Mouse (Mus musculus): ENCODE results near the gene Pink1. TPM values are rescaled to one million over a fixed set of nuclear protein-coding genes. Genes with fewer than 3 reads are reported as not detected.

Pink1 gene
- total and polyA plus RNA-seq, 2 experiments from 2014 or later: 159 to 330 TPM

GRCm38 (mm10) chr4:138272011-138272997 lies 53.8 kb downstream of the Pink1 start:
- no peak overlapping the region for H3K27ac ChIP-seq (ENCODE audit: low read depth)
- DNase-seq (ENCODE audit: low spot score) (peak; percentile 15), ATAC-seq (ENCODE audit: insufficient read depth, low read depth) (peak; percentile 50)
- no peak overlapping the region for H3K4me3 ChIP-seq (ENCODE audit: low read depth, low read length)
- TF ChIP-seq CTCF (IDR thresholded peaks at IDR 0.05; ENCODE audit: low read depth): no peak
- TF ChIP-seq EP300 (IDR thresholded peaks at IDR 0.05; ENCODE audit: low read depth): no peak
- H3K9ac ChIP-seq (replicated peaks; ENCODE audit: low read depth, low read length): no peak overlapping the region
- H3K27me3 ChIP-seq (ENCODE audit: control insufficient read depth, insufficient read depth, low read length): no peaks in the 10 kb centered on the region
- 47% methylated on average over 14 of the region's 14 CpGs for WGBS
- H3K4me2 ChIP-seq (ENCODE audit: low read depth, low read length): no peak overlapping the region
- no peaks in the 10 kb centered on the region for H3K36me3 ChIP-seq (replicated peaks; ENCODE audit: control insufficient read depth, insufficient read depth, low read length)
- no peaks in the 10 kb centered on the region for H3K4me1 ChIP-seq (ENCODE audit: control insufficient read depth, insufficient read depth)
- no peaks in the 10 kb centered on the region for H3K9me3 ChIP-seq (replicated peaks; ENCODE audit: control insufficient read depth, low read length)

- H3K4me2 ChIP-seq (ENCODE audit: low read depth, low read length): no peak overlapping the region
- peaks cover 8% of the 10 kb centered on the region for H3K27me3 ChIP-seq (ENCODE audit: control insufficient read depth, insufficient read depth, low read length)
- TF ChIP-seq CTCF (IDR thresholded peaks at IDR 0.05; ENCODE audit: low read depth): no peak
- H3K4me1 ChIP-seq (ENCODE audit: control insufficient read depth, insufficient read depth): no peaks in the 10 kb centered on the region
- no peak overlapping the region for H3K4me3 ChIP-seq (ENCODE audit: low read depth, low read length)
- no peaks in the 10 kb centered on the region for H3K36me3 ChIP-seq (replicated peaks; ENCODE audit: control insufficient read depth, insufficient read depth, low read length)
- WGBS: 85% methylated on average over 10 of the region's 10 CpGs
- ATAC-seq (ENCODE audit: insufficient read depth, low read depth): no peak
- H3K27ac ChIP-seq (ENCODE audit: low read depth): no peak overlapping the region
- no peaks in the 10 kb centered on the region; the same call in 1 of the 2 replicates for H3K9me3 ChIP-seq (replicated peaks; ENCODE audit: control insufficient read depth, low read length)
- DNase-seq (ENCODE audit: low spot score): no peak
- H3K9ac ChIP-seq (replicated peaks; ENCODE audit: low read depth, low read length): no peak overlapping the region
These were observed 58.2 kb downstream of the Pink1 start for GRCm38 (mm10) chr4:138267869-138268268.

Small RNA genes within 50 kb of the gene (microRNA-seq; reads per million reads assigned to microRNA genes)
- gene Gm27646: not detected
- gene Mir7019: 3.0 reads per million, percentile 15 among the genes with 10 or more reads in this experiment

Other genes starting within 250 kb of the Pink1 start
- 62.4 and 97.0 TPM in 2 replicates for gene Hp1bp3, start 110.0 kb downstream of the Pink1 start, total RNA-seq (2014; rRNA removed; ENCODE audit: low replicate concordance)
- gene Hp1bp3, start 110.0 kb downstream of the Pink1 start, polyA plus RNA-seq (2015; fragmentation: Nextera tagmentation; extraction: Ambion mirVana): 78.1 and 80.9 TPM in 2 replicates
- 1.4 TPM in 1 of 2 replicates, not detected in the other for gene Sh2d5, start 75.9 kb downstream of the Pink1 start, total RNA-seq (2014; rRNA removed; ENCODE audit: low replicate concordance)
- gene Sh2d5, start 75.9 kb downstream of the Pink1 start, polyA plus RNA-seq (2015; fragmentation: Nextera tagmentation; extraction: Ambion mirVana): 0.07 and 0.18 TPM in 2 replicates
- gene Kif17, start 75.9 kb downstream of the Pink1 start, total RNA-seq (2014; rRNA removed; ENCODE audit: low replicate concordance): 0.08 and 0.11 TPM in 2 replicates
- 0.11 and 0.14 TPM in 2 replicates for gene Kif17, start 75.9 kb downstream of the Pink1 start, polyA plus RNA-seq (2015; fragmentation: Nextera tagmentation; extraction: Ambion mirVana)
- 163 and 216 TPM in 2 replicates for gene Ddost, start 21.6 kb downstream of the Pink1 start, total RNA-seq (2014; rRNA removed; ENCODE audit: low replicate concordance)
- 146 and 150 TPM in 2 replicates for gene Ddost, start 21.6 kb downstream of the Pink1 start, polyA plus RNA-seq (2015; fragmentation: Nextera tagmentation; extraction: Ambion mirVana)
- 2.7 and 7.4 TPM in 2 replicates for gene Cda, start 41.7 kb upstream of the Pink1 start, total RNA-seq (2014; rRNA removed; ENCODE audit: low replicate concordance)
- 7.0 and 7.6 TPM in 2 replicates for gene Cda, start 41.7 kb upstream of the Pink1 start, polyA plus RNA-seq (2015; fragmentation: Nextera tagmentation; extraction: Ambion mirVana)
- not detected in 2 replicates for gene Fam43b, start 70.2 kb upstream of the Pink1 start, total RNA-seq (2014; rRNA removed; ENCODE audit: low replicate concordance)
- gene Fam43b, start 70.2 kb upstream of the Pink1 start, polyA plus RNA-seq (2015; fragmentation: Nextera tagmentation; extraction: Ambion mirVana): not detected in 2 replicates
- 40.6 and 43.0 TPM in 2 replicates for gene Mul1, start 108.4 kb upstream of the Pink1 start, total RNA-seq (2014; rRNA removed; ENCODE audit: low replicate concordance)
- gene Mul1, start 108.4 kb upstream of the Pink1 start, polyA plus RNA-seq (2015; fragmentation: Nextera tagmentation; extraction: Ambion mirVana): 28.9 and 30.0 TPM in 2 replicates
- 0.15 and 5.1 TPM in 2 replicates for gene Camk2n1, start 128.0 kb upstream of the Pink1 start, total RNA-seq (2014; rRNA removed; ENCODE audit: low replicate concordance)
- gene Camk2n1, start 128.0 kb upstream of the Pink1 start, polyA plus RNA-seq (2015; fragmentation: Nextera tagmentation; extraction: Ambion mirVana): 1.6 and 1.8 TPM in 2 replicates

All from heart, postnatal 0 days (tissue).